Mouse (Mus musculus) forebrain, embryonic 14.5 days (tissue): ENCODE measurements at regions not wholly inside any gene's neighbourhood (a gene's known extent, or its start where the extent isn't known, plus 50 kb on each side); places are given as distances from the start of the nearest gene placed in this dataset.

Experiments used
- ATAC-seq: fragments of 200-750 bp; cut with Nextera tagmentation; 2 replicates; pipeline ENCODE4 v1.8.0; 2017; ENCODE audit warnings: mild to moderate bottlenecking, moderate library complexity
- DNase-seq: peaks from one replicate; pipeline ENCODE4 v3.0.0-alpha.2; 2015; ENCODE audit warnings: low spot score
- H3K27ac ChIP-seq: fragments of 300-500 bp; sonication (generic); 2 replicates; pipeline ENCODE4 v1.5.1; 2014; ENCODE audit warnings: low read depth, mild to moderate bottlenecking, control low read depth, low read length, moderate library complexity
- H3K27me3 ChIP-seq: fragments of 300-500 bp; sonication (generic); replicated peaks from 2 replicates; pipeline ENCODE4 v1.6.1; 2014; ENCODE audit warnings: low read length, control low read depth, mixed read lengths; ENCODE audit not compliant: control insufficient read depth, insufficient read depth
- H3K36me3 ChIP-seq: fragments of 300-500 bp; sonication (generic); 2 replicates; pipeline ENCODE4 v1.6.1; 2014; ENCODE audit warnings: low read length, control low read depth; ENCODE audit not compliant: control insufficient read depth, insufficient read depth
- H3K4me1 ChIP-seq: fragments of 300-500 bp; sonication (generic); 2 replicates; pipeline ENCODE4 v1.6.1; 2014; ENCODE audit warnings: antibody characterized with exemption, low read length, control low read depth; ENCODE audit not compliant: control insufficient read depth, insufficient read depth
- H3K4me2 ChIP-seq: fragments of 300-500 bp; sonication (generic); 2 replicates; pipeline ENCODE4 v1.6.1; 2014; ENCODE audit warnings: mild to moderate bottlenecking, control low read depth, low read length
- H3K4me3 ChIP-seq: fragments of 300-500 bp; sonication (generic); 2 replicates; pipeline ENCODE4 v1.5.1; 2014; ENCODE audit warnings: low read depth, low read length, control low read depth
- H3K9ac ChIP-seq: fragments of 300-500 bp; sonication (generic); 2 replicates; pipeline ENCODE4 v1.6.1; 2014; ENCODE audit warnings: mild to moderate bottlenecking, low read length, control low read depth, moderate library complexity
- H3K9me3 ChIP-seq: fragments of 300-500 bp; sonication (generic); replicated peaks from 2 replicates; pipeline ENCODE4 v1.6.1; 2016; ENCODE audit warnings: low read length, control low read depth, mixed read lengths; ENCODE audit not compliant: control insufficient read depth
- WGBS: fragments of 180-500 bp; shearing (Covaris S2); extraction: QIAGEN DNeasy Blood & Tissue Kit; methylation state at CpG from one replicate; pipeline ENCODE4 v1.1.7; 2014; 5-methylcytosine and 5-hydroxymethylcytosine counted together

DNA sequence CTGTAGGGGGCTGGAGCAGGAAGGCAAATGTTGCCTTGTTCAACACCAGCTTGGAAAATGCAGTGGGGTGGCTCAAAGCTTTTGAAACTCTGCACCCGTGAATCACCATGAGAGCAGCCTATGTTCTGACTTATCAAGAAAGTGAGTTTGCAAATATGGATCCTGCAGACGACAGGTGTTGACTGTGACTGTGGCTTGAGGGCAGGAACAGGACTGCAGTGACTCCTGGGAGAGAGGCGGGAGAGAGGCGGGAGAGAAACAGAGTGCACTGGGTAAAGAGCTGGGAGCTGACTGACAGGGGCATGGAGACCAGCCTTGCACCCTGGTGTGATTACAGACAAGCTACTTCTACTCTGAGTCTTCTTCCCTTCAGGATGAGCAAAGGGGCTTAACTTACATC is 254.0 kb downstream of the Sec23ip start:
- H3K9ac ChIP-seq, result no peak overlapping the region
- no peaks in the 10 kb centered on the region for H3K36me3 ChIP-seq
- WGBS, result 77% methylated on average over 4 of the region's 4 CpGs
- H3K4me2 ChIP-seq, result no peak overlapping the region
- no peaks in the 10 kb centered on the region for H3K4me1 ChIP-seq
- no peak overlapping the region for H3K27ac ChIP-seq
- ATAC-seq, result no peak
- H3K9me3 ChIP-seq, result no peaks in the 10 kb centered on the region
- no peaks in the 10 kb centered on the region for H3K27me3 ChIP-seq
- DNase-seq, result no peak
- no peak overlapping the region for H3K4me3 ChIP-seq

- Histone ChIP-seq H3K4me1 (no peaks in the 10 kb centered on the region), H3K4me2 (no peak overlapping the region), H3K9ac (no peak overlapping the region), H3K4me3 (no peak overlapping the region), H3K9me3 (no peaks in the 10 kb centered on the region), H3K27me3 (no peaks in the 10 kb centered on the region), H3K36me3 (no peaks in the 10 kb centered on the region), H3K27ac (no peak overlapping the region)
- ATAC-seq (no peak), DNase-seq (no peak)
- WGBS, result 74% methylated on average over 5 of the region's 5 CpGs
Observed at GRCm38 (mm10) chr7:129002419-129002818, 254.4 kb upstream of the Plpp4 start.

DNA sequence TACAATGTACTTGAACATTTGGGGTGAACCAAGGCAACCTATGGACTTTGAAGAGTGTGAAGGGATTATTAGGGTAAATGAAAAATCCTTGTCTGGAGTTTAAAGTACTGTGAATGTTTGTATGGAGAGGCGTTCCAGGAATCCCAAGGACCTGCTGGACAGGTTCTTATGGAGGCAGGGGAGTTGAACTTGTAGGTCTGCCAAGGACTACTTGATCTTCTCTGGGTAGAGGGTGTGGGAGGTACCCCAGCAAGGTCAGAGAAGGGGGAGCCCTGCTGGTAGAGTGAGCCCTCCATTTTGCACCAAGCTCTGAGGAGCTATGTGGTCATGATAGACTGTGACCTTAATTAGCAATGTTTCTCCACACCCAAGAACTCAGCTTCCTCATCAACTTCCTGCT is 253.7 kb upstream of the Plpp4 start:
- no peak overlapping the region for H3K4me2 ChIP-seq
- no peak for ATAC-seq
- no peak for DNase-seq
- no peak overlapping the region for H3K4me3 ChIP-seq
- H3K9ac ChIP-seq, result no peak overlapping the region
- H3K4me1 ChIP-seq, result no peaks in the 10 kb centered on the region
- H3K27ac ChIP-seq, result no peak overlapping the region
- H3K27me3 ChIP-seq, result no peaks in the 10 kb centered on the region
- WGBS, result 90% methylated on average over 1 of the region's 1 CpGs
- no peaks in the 10 kb centered on the region for H3K9me3 ChIP-seq
- no peaks in the 10 kb centered on the region for H3K36me3 ChIP-seq

DNA sequence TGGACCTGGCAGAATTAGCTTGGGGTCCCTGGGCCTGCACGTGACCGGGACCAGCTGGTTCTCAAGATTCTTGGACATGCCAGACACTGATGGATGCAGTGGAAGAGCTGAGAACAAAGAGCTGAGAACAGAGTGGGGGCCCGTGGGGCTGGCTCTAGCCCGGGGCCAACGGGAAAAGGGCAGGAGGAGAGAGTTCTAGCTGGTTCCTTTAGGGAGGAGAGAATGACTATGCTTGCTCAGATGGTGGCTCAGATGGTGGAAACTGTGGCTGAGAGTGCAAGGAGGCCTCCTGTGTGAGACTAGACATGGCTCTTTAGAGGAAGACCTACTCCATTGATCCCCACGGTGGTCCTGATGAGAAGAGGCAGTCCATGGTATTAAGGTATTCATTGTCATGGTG is 240.5 kb upstream of the Plpp4 start:
- H3K4me1 ChIP-seq, result no peaks in the 10 kb centered on the region
- no peaks in the 10 kb centered on the region for H3K9me3 ChIP-seq
- no peaks in the 10 kb centered on the region for H3K36me3 ChIP-seq
- 83% methylated on average over 6 of the region's 6 CpGs for WGBS
- ATAC-seq, result no peak
- no peak overlapping the region for H3K9ac ChIP-seq
- no peak overlapping the region for H3K4me2 ChIP-seq
- H3K27me3 ChIP-seq, result no peaks in the 10 kb centered on the region
- H3K27ac ChIP-seq, result no peak overlapping the region
- DNase-seq, result no peak
- no peak overlapping the region for H3K4me3 ChIP-seq

- Histone ChIP-seq H3K9ac (no peak overlapping the region), H3K4me2 (no peak overlapping the region), H3K36me3 (no peaks in the 10 kb centered on the region), H3K4me1 (no peaks in the 10 kb centered on the region), H3K27me3 (no peaks in the 10 kb centered on the region), H3K9me3 (no peaks in the 10 kb centered on the region), H3K27ac (no peak overlapping the region), H3K4me3 (no peak overlapping the region)
- no peak for ATAC-seq
- 80% methylated on average over 2 of the region's 2 CpGs for WGBS
- no peak for DNase-seq
Observed at GRCm38 (mm10) chr7:129027116-129027515, 229.7 kb upstream of the Plpp4 start.

GRCm38 (mm10) chr7:129048023-129048422 is 208.8 kb upstream of the Plpp4 start:
- 76% methylated on average over 5 of the region's 5 CpGs for WGBS
- H3K4me2 ChIP-seq, result no peak overlapping the region
- H3K36me3 ChIP-seq, result no peaks in the 10 kb centered on the region
- DNase-seq (no peak), ATAC-seq (no peak)
- H3K9ac ChIP-seq, result no peak overlapping the region
- no peaks in the 10 kb centered on the region for H3K9me3 ChIP-seq
- no peak overlapping the region for H3K27ac ChIP-seq
- H3K4me1 ChIP-seq, result no peaks in the 10 kb centered on the region
- no peaks in the 10 kb centered on the region for H3K27me3 ChIP-seq
- H3K4me3 ChIP-seq, result no peak overlapping the region

DNA sequence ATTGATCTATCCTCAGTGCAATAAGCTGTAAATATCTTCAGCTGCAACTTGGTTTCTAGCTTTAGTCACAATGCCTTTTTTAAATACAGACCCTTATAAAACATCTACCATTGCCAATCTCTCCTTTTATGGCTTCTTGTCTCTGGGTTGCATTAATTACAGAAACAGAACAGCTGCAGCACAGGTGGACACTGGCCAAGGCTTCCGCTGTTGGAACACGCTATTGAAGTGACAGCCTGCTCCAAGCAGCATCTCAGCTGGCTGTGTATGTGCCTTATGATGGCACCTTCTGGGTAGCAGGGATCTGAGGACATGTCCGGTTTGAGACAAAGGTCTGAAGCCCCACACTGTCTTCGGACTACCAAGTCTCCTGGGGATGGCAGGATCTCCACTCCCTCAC is 207.1 kb upstream of the Plpp4 start:
- no peak overlapping the region for H3K4me3 ChIP-seq
- H3K9me3 ChIP-seq, result no peaks in the 10 kb centered on the region
- DNase-seq (no peak), ATAC-seq (no peak)
- no peak overlapping the region for H3K9ac ChIP-seq
- H3K4me1 ChIP-seq, result no peaks in the 10 kb centered on the region
- no peaks in the 10 kb centered on the region for H3K36me3 ChIP-seq
- H3K27me3 ChIP-seq, result no peaks in the 10 kb centered on the region
- 80% methylated on average over 4 of the region's 4 CpGs for WGBS
- H3K4me2 ChIP-seq, result no peak overlapping the region
- no peak overlapping the region for H3K27ac ChIP-seq

DNA sequence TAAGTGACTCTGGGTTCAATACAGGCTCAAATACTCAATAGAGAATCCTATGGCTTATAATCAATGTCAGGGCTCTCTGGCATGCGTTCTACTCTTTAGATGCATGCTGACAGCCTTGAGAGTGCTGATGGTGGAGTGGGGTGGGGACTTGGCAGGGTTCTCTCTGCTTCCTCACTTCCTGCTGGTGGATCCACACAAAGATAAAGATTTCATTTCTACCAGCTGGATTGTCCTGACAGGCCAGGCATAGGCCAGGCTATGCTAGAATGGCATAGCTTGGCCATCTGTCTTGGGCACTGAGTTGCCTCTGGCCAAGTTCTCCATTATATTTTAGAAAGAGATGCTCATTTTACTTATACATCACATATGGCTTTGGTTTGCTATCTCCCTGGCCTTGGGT is 206.2 kb upstream of the Plpp4 start:
- Histone ChIP-seq H3K9ac (no peak overlapping the region), H3K4me2 (no peak overlapping the region), H3K9me3 (no peaks in the 10 kb centered on the region)

DNA sequence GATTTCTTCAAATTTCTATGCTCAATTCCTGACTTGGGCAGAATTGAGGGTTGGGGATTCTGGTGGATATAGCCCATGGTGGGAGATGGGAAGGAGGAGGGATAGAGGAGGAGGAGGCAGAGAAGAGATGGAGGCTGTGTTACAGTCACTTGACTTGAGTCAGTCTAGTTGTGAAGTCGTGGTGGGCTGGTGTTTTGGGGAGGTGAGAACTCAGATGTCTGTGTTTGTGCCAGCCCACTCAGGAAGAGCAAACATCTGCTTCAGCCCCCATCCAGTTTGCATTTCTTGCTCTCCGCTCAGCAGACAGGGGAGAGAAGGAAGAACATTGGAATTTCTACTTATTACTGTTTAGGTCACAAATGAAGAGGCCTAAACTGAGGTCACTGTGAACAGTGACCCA is 189.9 kb upstream of the Plpp4 start:
- no peak overlapping the region for H3K4me3 ChIP-seq
- no peaks in the 10 kb centered on the region for H3K9me3 ChIP-seq
- no peaks in the 10 kb centered on the region for H3K4me1 ChIP-seq
- 88% methylated on average over 2 of the region's 2 CpGs for WGBS
- no peak overlapping the region for H3K9ac ChIP-seq
- no peaks in the 10 kb centered on the region for H3K36me3 ChIP-seq
- ATAC-seq (no peak), DNase-seq (no peak)
- H3K4me2 ChIP-seq, result no peak overlapping the region
- no peak overlapping the region for H3K27ac ChIP-seq
- H3K27me3 ChIP-seq, result no peaks in the 10 kb centered on the region

More for the DNA sequence above, 206.2 kb upstream of the Plpp4 start:
- H3K27me3 ChIP-seq, result no peaks in the 10 kb centered on the region
- H3K36me3 ChIP-seq, result no peaks in the 10 kb centered on the region
- WGBS, result 85% methylated on average over 1 of the region's 1 CpGs
- H3K4me1 ChIP-seq, result no peaks in the 10 kb centered on the region
- DNase-seq (no peak), ATAC-seq (no peak)
- no peak overlapping the region for H3K4me3 ChIP-seq
- H3K27ac ChIP-seq, result no peak overlapping the region

GRCm38 (mm10) chr7:129068137-129068536 is 188.7 kb upstream of the Plpp4 start:
- Histone ChIP-seq H3K4me1 (no peaks in the 10 kb centered on the region), H3K36me3 (no peaks in the 10 kb centered on the region), H3K9me3 (no peaks in the 10 kb centered on the region), H3K4me3 (no peak overlapping the region), H3K27ac (no peak overlapping the region), H3K4me2 (no peak overlapping the region), H3K9ac (no peak overlapping the region), H3K27me3 (no peaks in the 10 kb centered on the region)
- ATAC-seq, result no peak
- WGBS, result 84% methylated on average over 4 of the region's 4 CpGs
- DNase-seq, result no peak
